Mouse (Mus musculus): ENCODE measurements around the gene Rnf227. TPM values are rescaled to one million over a fixed set of nuclear protein-coding genes. Genes with fewer than 3 reads are reported as not detected.

Rnf227 gene
- polyA plus RNA-seq, 1 experiment: 115 TPM

DNA sequence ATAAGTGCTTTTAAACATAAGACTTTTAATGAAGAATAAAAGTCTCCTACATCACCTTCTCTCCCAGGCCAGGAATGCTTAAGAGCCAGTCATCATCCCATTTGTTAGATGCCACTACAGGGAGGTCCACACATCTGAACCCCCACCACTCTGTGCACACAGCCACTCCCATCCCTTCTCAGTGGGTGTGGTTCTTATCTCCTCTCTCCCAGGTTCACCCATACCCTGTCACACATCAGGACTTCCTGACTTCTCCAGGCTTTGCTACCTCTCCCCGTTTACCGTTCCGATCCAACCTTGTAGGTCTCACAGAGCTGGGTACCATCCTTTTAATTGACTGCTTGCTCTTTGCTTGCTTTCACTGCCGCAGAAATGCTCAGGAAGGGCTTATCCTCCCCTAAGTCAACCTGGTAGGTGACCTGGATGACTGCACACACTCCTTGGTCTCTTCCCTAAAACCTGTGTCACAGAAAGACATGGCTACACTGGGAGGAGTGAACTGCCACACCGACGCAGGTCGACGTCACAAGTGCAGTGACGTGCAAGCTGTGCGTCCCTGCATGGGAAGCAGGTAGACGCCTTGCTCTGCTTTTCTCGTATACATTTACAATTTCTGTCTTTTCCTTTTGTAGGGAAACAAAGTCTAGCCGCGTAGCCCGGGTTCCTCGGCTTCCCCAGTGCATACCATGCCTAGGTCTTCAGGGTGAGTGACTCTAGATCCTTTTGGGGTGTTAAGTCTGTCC is 33.1 kb downstream of the Rnf227 start:
- TF ChIP-seq POLR2A (IDR thresholded peaks at IDR 0.05; ENCODE audit: borderline replicate concordance, extremely low read depth, insufficient read depth, insufficient read length, poor library complexity, severe bottlenecking): no peak
- no peak for TF ChIP-seq CTCF (IDR thresholded peaks at IDR 0.05; ENCODE audit: borderline replicate concordance, extremely low read depth, insufficient read depth, insufficient read length)
- no peak for DNase-seq (ENCODE audit: low read depth)

DNA sequence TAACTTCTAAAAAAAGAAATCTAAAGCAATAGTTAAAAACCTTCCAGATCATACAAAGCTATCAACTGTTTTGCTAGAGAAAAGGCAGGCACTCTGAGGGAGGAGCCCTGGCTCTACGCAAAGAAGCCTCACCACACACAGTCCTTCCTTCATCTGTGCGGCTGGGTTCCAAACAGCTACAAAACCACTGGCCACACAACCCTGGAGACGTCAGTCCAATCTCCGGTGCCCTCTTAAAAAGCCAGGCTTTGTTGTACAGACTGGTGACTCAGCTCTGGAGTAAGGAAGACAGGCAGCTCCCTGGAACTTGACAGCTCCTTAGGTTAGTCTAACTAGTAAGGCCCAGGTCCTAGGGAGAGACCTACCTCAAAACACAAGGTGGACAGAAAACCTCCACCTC is 35.4 kb downstream of the Rnf227 start:
- no peak for TF ChIP-seq CTCF (IDR thresholded peaks at IDR 0.05; ENCODE audit: borderline replicate concordance, extremely low read depth, insufficient read depth, insufficient read length)
- TF ChIP-seq POLR2A (IDR thresholded peaks at IDR 0.05; ENCODE audit: borderline replicate concordance, extremely low read depth, insufficient read depth, insufficient read length, poor library complexity, severe bottlenecking): no peak
- DNase-seq (ENCODE audit: low read depth): no peak

DNA sequence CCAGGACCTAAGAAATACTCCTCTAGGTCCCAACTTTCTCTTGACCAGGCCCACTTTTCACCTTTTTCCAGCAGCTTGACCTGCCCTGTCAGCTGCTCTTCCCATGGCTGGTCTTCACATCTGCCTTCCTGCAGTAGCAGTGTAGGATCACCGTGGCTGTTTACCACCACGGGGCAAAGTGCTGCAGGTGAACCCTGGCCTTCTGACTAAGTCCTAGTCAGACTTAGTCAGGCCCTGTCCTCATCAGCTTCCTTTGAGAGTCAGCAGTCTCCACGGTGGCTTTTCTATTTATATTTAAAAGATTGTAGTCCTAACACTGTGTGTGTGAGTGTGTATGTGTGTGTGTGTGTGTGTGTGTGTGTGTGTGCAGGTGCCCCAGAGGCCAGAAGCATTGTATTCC is 37.5 kb downstream of the Rnf227 start:
- TF ChIP-seq POLR2A (IDR thresholded peaks at IDR 0.05; ENCODE audit: borderline replicate concordance, extremely low read depth, insufficient read depth, insufficient read length, poor library complexity, severe bottlenecking): no peak
- no peak for DNase-seq (ENCODE audit: low read depth)

DNA sequence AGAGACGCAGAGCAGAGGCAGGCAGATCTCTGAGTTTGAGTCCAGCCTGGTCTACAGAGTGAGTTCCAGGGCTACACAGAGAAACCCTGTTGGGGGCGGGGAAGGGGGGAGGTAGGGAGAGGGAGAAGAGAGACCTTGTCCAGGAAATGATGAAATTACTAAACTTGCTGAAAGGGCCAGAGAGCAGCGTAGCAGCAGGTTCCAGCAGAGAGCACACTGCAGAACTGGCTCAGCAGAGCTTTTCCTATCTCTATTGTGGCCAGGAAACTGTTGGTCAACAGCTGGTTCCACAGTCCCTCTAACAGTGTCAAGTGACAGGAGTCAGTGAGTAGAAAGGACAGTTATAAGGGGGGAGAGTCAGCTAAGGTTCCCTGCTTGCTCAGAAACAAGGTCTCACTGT is 39.3 kb downstream of the Rnf227 start:
- TF ChIP-seq POLR2A (IDR thresholded peaks at IDR 0.05; ENCODE audit: borderline replicate concordance, extremely low read depth, insufficient read depth, insufficient read length, poor library complexity, severe bottlenecking): no peak
- TF ChIP-seq CTCF (IDR thresholded peaks at IDR 0.05; ENCODE audit: borderline replicate concordance, extremely low read depth, insufficient read depth, insufficient read length): no peak
- DNase-seq (ENCODE audit: low read depth): no peak

DNA sequence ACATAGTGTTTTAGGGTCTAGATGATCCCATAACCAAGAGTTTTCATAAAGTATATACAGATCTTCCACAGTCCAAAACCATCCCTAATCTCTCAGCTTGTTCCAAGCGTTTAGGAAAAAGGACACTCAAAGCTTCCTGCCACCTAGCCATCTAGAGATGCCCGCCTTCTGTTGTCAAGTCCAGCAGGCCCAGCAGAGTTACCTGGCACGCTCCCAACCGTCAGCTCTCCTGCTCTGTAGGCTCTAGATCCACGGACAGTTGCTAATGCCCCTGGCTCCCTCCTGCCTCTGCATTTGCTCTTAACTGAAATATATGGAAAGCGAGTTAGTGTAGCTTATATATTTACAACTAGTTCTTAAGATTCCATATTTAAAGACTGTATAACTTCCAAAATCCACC is 41.1 kb downstream of the Rnf227 start:
- no peak for DNase-seq (ENCODE audit: low read depth)

DNA sequence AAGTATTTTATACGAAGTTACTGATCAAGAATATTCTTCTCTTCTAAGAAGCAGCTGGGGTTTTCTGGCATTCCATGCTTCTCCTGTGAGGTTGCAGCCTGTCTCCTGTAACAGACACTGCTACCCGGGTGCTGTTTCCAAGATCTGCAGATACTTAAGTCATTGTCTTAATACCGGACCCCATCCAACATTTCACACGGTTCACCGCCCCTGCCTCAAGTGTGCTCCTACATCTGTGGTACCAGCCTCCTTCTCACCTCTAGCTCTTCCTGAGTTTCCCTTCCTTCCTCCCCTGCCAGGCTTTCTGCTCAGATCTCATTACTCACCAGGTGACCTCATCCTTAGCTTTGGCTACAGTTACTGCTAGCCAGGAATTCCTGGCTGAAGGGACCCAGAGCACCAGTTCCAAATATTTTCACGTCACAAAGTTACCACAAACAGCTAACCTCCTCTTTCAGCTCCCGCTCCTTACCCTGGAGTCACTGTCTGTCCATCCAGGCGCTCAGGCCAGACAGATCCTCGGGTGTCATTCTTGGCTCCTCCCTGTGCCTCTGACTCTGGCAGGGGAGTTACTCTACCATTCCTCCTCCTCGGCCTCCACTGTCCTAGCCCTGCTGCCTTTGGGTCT is 42.3 kb downstream of the Rnf227 start:
- no peak for TF ChIP-seq POLR2A (IDR thresholded peaks at IDR 0.05; ENCODE audit: borderline replicate concordance, extremely low read depth, insufficient read depth, insufficient read length, poor library complexity, severe bottlenecking)
- no peak for TF ChIP-seq CTCF (IDR thresholded peaks at IDR 0.05; ENCODE audit: borderline replicate concordance, extremely low read depth, insufficient read depth, insufficient read length)
- peak; percentile 62 for DNase-seq (ENCODE audit: low read depth)

More for the DNA sequence above, 41.1 kb downstream of the Rnf227 start:
- TF ChIP-seq CTCF (IDR thresholded peaks at IDR 0.05; ENCODE audit: borderline replicate concordance, extremely low read depth, insufficient read depth, insufficient read length) (no peak), POLR2A (IDR thresholded peaks at IDR 0.05; ENCODE audit: borderline replicate concordance, extremely low read depth, insufficient read depth, insufficient read length, poor library complexity, severe bottlenecking) (no peak)

DNA sequence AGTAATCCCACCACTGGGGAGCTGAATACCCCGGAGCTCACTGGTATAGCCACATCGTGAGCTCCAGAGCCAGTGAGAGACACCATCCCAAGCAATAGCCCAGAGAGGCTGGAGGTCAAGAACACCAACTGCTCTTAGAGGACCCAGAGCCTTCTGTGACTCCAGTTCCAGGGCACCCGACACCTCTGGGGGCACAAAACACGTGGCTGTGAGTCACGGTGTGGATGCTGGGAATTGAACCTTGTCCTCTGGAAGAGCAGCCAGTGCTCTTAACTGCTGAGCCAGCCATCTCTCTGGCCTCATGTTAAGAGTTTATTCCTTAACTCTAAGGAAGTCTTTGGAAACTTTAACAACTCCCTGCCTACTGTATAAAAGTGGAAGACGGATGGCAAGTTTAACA is 44.7 kb downstream of the Rnf227 start:
- TF ChIP-seq CTCF (IDR thresholded peaks at IDR 0.05; ENCODE audit: borderline replicate concordance, extremely low read depth, insufficient read depth, insufficient read length) (no peak), POLR2A (IDR thresholded peaks at IDR 0.05; ENCODE audit: borderline replicate concordance, extremely low read depth, insufficient read depth, insufficient read length, poor library complexity, severe bottlenecking) (no peak)
- DNase-seq (ENCODE audit: low read depth): no peak

DNA sequence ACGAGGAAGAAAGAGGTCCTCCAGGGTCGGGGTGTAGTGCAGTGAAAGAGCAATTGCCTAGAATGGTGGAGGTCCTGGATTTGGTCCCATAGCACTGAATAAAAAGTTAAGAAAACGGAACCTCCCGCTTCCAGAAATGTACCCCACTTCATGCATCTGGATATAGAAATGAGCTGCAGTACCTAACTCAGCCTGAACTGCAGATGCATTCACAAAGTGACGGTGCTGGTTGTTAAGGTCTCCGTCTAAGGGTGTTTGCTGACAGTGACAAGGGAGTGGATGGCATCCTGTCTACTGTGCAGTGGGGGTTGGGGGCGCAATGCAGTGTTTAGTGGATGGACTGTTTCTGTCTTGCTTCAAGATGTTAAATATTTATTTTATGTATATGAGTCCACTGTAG is 46.5 kb downstream of the Rnf227 start:
- TF ChIP-seq CTCF (IDR thresholded peaks at IDR 0.05; ENCODE audit: borderline replicate concordance, extremely low read depth, insufficient read depth, insufficient read length) (no peak), POLR2A (IDR thresholded peaks at IDR 0.05; ENCODE audit: borderline replicate concordance, extremely low read depth, insufficient read depth, insufficient read length, poor library complexity, severe bottlenecking) (no peak)
- no peak for DNase-seq (ENCODE audit: low read depth)

DNA sequence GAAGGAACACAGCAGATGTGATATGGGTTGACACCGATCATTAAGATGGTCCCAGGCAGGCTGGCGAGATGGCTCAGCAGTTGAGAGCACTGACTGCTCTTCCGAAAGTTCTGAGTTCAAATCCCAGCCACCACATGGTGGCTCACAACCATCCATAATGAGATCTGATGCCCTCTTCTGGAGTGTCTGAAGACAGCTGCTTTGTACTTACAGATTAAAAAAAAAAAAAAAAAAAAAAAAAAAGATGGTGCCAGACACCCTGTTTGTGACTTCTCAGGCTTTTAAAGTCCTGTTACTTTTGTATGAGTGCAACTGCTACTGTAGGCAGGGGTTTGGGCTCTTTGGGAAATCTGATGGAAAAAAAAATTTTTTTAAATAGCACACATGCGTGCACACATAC is 48.4 kb downstream of the Rnf227 start:
- DNase-seq (ENCODE audit: low read depth): no peak
- TF ChIP-seq CTCF (IDR thresholded peaks at IDR 0.05; ENCODE audit: borderline replicate concordance, extremely low read depth, insufficient read depth, insufficient read length): no peak
- no peak for TF ChIP-seq POLR2A (IDR thresholded peaks at IDR 0.05; ENCODE audit: borderline replicate concordance, extremely low read depth, insufficient read depth, insufficient read length, poor library complexity, severe bottlenecking)

DNA sequence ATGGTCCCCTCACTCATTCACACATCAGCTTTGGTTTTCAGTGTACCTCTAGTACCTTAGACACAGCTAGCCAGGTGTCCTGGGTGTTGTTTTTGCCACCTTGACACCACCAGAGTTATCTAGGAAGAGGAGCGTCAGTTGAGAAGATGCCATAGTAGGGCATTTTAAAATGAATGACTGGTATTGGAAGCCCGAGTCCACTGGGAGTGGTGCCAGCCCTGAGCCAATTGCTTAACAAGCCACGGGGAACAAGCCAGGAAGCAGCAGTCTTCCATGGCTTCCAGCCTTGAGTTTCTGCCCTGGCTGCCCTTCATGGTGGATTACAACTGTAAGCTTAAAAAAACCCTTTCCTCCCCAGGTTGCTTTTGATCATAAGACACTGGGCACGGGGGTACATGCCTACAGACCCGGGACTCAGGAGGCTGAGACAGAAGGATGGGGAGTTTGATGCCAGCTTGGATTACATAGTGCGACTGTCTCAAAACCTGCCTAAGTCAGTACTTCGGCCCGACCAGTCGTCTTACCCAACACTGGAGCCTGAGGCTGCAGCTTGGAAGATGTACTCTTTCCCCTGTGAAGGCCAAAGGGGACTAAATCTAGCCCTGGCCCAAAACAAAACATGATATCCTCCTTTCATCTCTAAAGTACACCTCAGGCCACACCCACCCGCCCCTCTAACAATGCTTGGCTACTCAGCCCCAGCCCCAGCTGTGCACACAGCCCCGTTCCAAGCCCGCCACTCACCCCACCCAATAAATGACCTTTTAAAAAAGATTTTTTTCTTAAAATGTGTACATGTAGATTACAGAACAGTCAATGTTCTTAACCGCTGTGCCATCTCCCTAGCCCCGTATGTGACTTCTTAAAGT is 49.5 kb downstream of the Rnf227 start:
- TF ChIP-seq POLR2A (IDR thresholded peaks at IDR 0.05; ENCODE audit: borderline replicate concordance, extremely low read depth, insufficient read depth, insufficient read length, poor library complexity, severe bottlenecking): no peak
- no peak for TF ChIP-seq CTCF (IDR thresholded peaks at IDR 0.05; ENCODE audit: borderline replicate concordance, extremely low read depth, insufficient read depth, insufficient read length)

DNA sequence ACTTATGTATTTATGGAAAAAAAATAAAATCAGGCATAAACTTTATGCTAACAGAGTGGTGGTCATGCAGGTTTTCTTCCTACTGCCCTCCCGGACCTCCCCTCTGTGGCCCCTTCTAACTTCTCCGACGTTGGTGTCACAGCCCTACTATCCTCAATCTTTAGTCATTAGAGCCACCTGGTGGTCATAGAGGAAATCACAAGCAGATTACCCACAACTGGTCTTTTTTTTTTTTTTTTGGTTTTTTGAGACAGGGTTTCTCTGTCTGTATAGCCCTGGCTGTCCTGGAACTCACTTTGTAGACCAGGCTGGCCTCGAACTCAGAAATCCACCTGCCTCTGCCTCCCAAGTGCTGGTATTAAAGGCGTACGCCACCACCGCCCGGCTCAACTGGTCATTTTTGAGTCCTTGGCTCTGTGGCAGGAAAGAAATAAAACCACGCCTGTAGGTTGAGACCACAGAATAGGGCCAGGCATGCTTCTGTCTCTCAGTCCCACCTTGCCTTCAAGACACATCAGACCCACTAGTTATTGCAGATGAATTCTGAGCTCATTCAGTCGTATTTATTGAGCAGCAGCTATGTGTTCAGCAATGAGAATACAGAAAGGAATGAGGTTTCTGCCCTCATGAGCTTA is 50.3 kb downstream of the Rnf227 start:
- TF ChIP-seq POLR2A (IDR thresholded peaks at IDR 0.05; ENCODE audit: borderline replicate concordance, extremely low read depth, insufficient read depth, insufficient read length, poor library complexity, severe bottlenecking): no peak
- peak; percentile 59; the same call in 1 of the 2 replicates for TF ChIP-seq CTCF (IDR thresholded peaks at IDR 0.05; ENCODE audit: borderline replicate concordance, extremely low read depth, insufficient read depth, insufficient read length)
- DNase-seq (ENCODE audit: low read depth): peak; percentile 84

More for the DNA sequence above, 49.5 kb downstream of the Rnf227 start:
- DNase-seq (ENCODE audit: low read depth): no peak

Other genes starting within 250 kb of the Rnf227 start
- 12.2 and 16.3 TPM in 2 replicates for gene Per1, start 245.2 kb upstream of the Rnf227 start, polyA plus RNA-seq (2012; rRNA removed)
- gene Hes7, start 220.1 kb upstream of the Rnf227 start, polyA plus RNA-seq (2012; rRNA removed): 0.42 and 0.45 TPM in 2 replicates
- 0.33 and 0.47 TPM in 2 replicates for gene 9130213A22Rik, start 217.9 kb upstream of the Rnf227 start, polyA plus RNA-seq (2012; rRNA removed)
- 2.8 and 3.5 TPM in 2 replicates for gene Aloxe3, start 214.6 kb upstream of the Rnf227 start, polyA plus RNA-seq (2012; rRNA removed)
- gene Alox12b, start 183.5 kb upstream of the Rnf227 start, polyA plus RNA-seq (2012; rRNA removed): 0.13 and 0.23 TPM in 2 replicates
- 0.05 and 0.25 TPM in 2 replicates for gene Alox8, start 142.6 kb upstream of the Rnf227 start, polyA plus RNA-seq (2012; rRNA removed)
- gene Gucy2e, start 103.4 kb upstream of the Rnf227 start, polyA plus RNA-seq (2012; rRNA removed): 0.20 and 0.25 TPM in 2 replicates
- 42.2 and 54.4 TPM in 2 replicates for gene Cntrob, start 16.7 kb upstream of the Rnf227 start, polyA plus RNA-seq (2012; rRNA removed)
- gene Trappc1, start 16.5 kb upstream of the Rnf227 start, polyA plus RNA-seq (2012; rRNA removed): 116 and 118 TPM in 2 replicates
- gene Kcnab3, start 14.2 kb upstream of the Rnf227 start, polyA plus RNA-seq (2012; rRNA removed): 7.0 and 8.7 TPM in 2 replicates
- 321 and 358 TPM in 2 replicates for gene Chd3, start 28.9 kb downstream of the Rnf227 start, polyA plus RNA-seq (2012; rRNA removed)
- 84.1 and 111 TPM in 2 replicates for gene Naa38, start 55.0 kb downstream of the Rnf227 start, polyA plus RNA-seq (2012; rRNA removed)
- gene Cyb5d1, start 55.2 kb downstream of the Rnf227 start, polyA plus RNA-seq (2012; rRNA removed): 26.7 and 28.7 TPM in 2 replicates
- gene Tmem88, start 57.8 kb downstream of the Rnf227 start, polyA plus RNA-seq (2012; rRNA removed): 5.7 TPM in 2 replicates
- gene Kdm6b, start 73.2 kb downstream of the Rnf227 start, polyA plus RNA-seq (2012; rRNA removed): 12.4 and 38.7 TPM in 2 replicates
- 4.7 and 5.2 TPM in 2 replicates for gene Dnah2, start 208.6 kb downstream of the Rnf227 start, polyA plus RNA-seq (2012; rRNA removed)
- gene Efnb3, start 219.7 kb downstream of the Rnf227 start, polyA plus RNA-seq (2012; rRNA removed): 187 and 206 TPM in 2 replicates
- gene Wrap53, start 239.8 kb downstream of the Rnf227 start, polyA plus RNA-seq (2012; rRNA removed): 20.9 and 27.0 TPM in 2 replicates
- 93.6 and 131 TPM in 2 replicates for gene Trp53, start 239.9 kb downstream of the Rnf227 start, polyA plus RNA-seq (2012; rRNA removed)